Mouse (Mus musculus) CH12.LX (cell line): ENCODE results near the gene Rasl11b.

ENCODE experiments used
- CTCF ChIP-seq, 2 experiments: IDR thresholded peaks in 1 of 2; conservative IDR thresholded peaks in 1 of 2; 2 replicates each; pipeline ENCODE4 v1.5.1; 2011 to 2012; ENCODE audit warnings: low read depth in 2 of 2, low read length in 2 of 2, improper control_type of control experiment in 1 of 2, inconsistent platforms in 1 of 2, mild to moderate bottlenecking in 1 of 2, moderate library complexity in 1 of 2
- E2F4 ChIP-seq: IDR thresholded peaks from 2 replicates; pipeline ENCODE4 v1.6.1; 2011; ENCODE audit warnings: low read depth, low read length, improper control_type of control experiment; ENCODE audit not compliant: insufficient replicate concordance
- ETS1 ChIP-seq: conservative IDR thresholded peaks from 2 replicates; pipeline ENCODE4 v1.6.1; 2012; ENCODE audit warnings: low read depth, mild to moderate bottlenecking, inconsistent platforms, low read length, improper control_type of control experiment, moderate library complexity
- MAX ChIP-seq: IDR thresholded peaks from 2 replicates; pipeline ENCODE4 v1.6.1; 2011; ENCODE audit warnings: low read length, improper control_type of control experiment
- POLR2A ChIP-seq: IDR thresholded peaks from 2 replicates; pipeline ENCODE4 v1.6.1; 2011; ENCODE audit warnings: low read depth, mild to moderate bottlenecking, improper control_type of control experiment, low read length
- POLR2AphosphoS2 ChIP-seq: IDR thresholded peaks from 2 replicates; pipeline ENCODE4 v1.6.1; 2011; ENCODE audit warnings: low read depth, low read length, improper control_type of control experiment
- SMC3 ChIP-seq: IDR thresholded peaks from 2 replicates; pipeline ENCODE4 v1.6.1; 2011; ENCODE audit warnings: low read depth, low read length, improper control_type of control experiment
- TBP ChIP-seq: conservative IDR thresholded peaks from 2 replicates; pipeline ENCODE4 v1.6.1; 2011; ENCODE audit warnings: low read depth, low read length, improper control_type of control experiment
- USF1 ChIP-seq: IDR thresholded peaks from 2 replicates; pipeline ENCODE4 v1.6.1; 2014; ENCODE audit warnings: low read depth, mild to moderate bottlenecking, inconsistent platforms, low read length, improper control_type of control experiment
- USF2 ChIP-seq: conservative IDR thresholded peaks from 2 replicates; pipeline ENCODE4 v1.6.1; 2011; ENCODE audit warnings: low read depth, low read length, improper control_type of control experiment
- ZNF384 ChIP-seq: IDR thresholded peaks from 2 replicates; pipeline ENCODE4 v1.6.1; 2012; ENCODE audit warnings: low read depth, low read length, improper control_type of control experiment, inconsistent platforms

- TF ChIP-seq POLR2AphosphoS2 (no peak), TBP (no peak), POLR2A (no peak), CTCF (conservative IDR thresholded peaks at IDR 0.05 in 1 of 2, IDR thresholded peaks at IDR 0.05 in 1 of 2; ENCODE audit: low read depth in 2 of 2, low read length in 2 of 2) (no peak), USF1 (no peak), ETS1 (no peak), SMC3 (no peak), MAX (no peak), ZNF384 (no peak), USF2 (no peak), E2F4 (no peak)
These were observed 5.5 kb upstream of the Rasl11b start for GRCm38 (mm10) chr5:74189484-74190160.
